Mouse (Mus musculus) lung, adult 2 months (tissue): ENCODE results near the gene Apela.

Experiments used
- CTCF ChIP-seq: fragments of 200-500 bp; IDR thresholded peaks from 2 replicates; pipeline ENCODE4 v1.5.1; 2011; ENCODE audit warnings: mild to moderate bottlenecking, low read length, control low read depth; ENCODE audit not compliant: insufficient read depth
- POLR2A ChIP-seq: fragments of 200-500 bp; IDR thresholded peaks from 2 replicates; pipeline ENCODE4 v1.6.1; 2011; ENCODE audit warnings: low read depth, mild to moderate bottlenecking, control low read depth, low read length, borderline replicate concordance; ENCODE audit errors: extremely low read depth

- TF ChIP-seq CTCF (no peak), POLR2A (no peak)
These were observed 7.4 kb downstream of the Apela start for GRCm38 (mm10) chr8:65029776-65030175.
